Mouse (Mus musculus): ENCODE data around the gene Sema4f. TPM values are rescaled to one million over a fixed set of nuclear protein-coding genes. Genes with fewer than 3 reads are reported as not detected.

Sema4f gene
- total and polyA plus RNA-seq, 3 experiments: 0.11 TPM; not detected in 2

GRCm38 (mm10) chr6:82956553-82957251 is 17.1 kb upstream of the Sema4f start:
- TF ChIP-seq GATA2 (IDR thresholded peaks at IDR 0.05; ENCODE audit: borderline replicate concordance, low read depth, low read length) (no peak), GATA1 (IDR thresholded peaks at IDR 0.05; ENCODE audit: borderline replicate concordance, low read length) (no peak), CTCF (IDR thresholded peaks at IDR 0.05; ENCODE audit: low read depth, low read length) (no peak), POLR2AphosphoS5 (IDR thresholded peaks at IDR 0.05; ENCODE audit: insufficient replicate concordance, low read depth, low read length) (no peak), TAL1 (conservative IDR thresholded peaks at IDR 0.05; ENCODE audit: low read depth, low read length) (no peak)
- H3K36me3 ChIP-seq (replicated peaks): no peaks in the 10 kb centered on the region
- H3K27me3 ChIP-seq (ENCODE audit: insufficient read depth, low read length): peaks cover 14% of the 10 kb centered on the region
- ATAC-seq (ENCODE audit: extremely low read depth, insufficient number of reproducible peaks, low FRiP score, poor library complexity, severe bottlenecking): no peak
- H3K4me1 ChIP-seq (ENCODE audit: insufficient read depth, low read depth, low read length): no peaks in the 10 kb centered on the region
- H3K4me3 ChIP-seq (ENCODE audit: low read depth, low read length): no peak overlapping the region
- DNase-seq (ENCODE audit: low spot score): no peak
- H3K9me3 ChIP-seq (replicated peaks): no peaks in the 10 kb centered on the region

- H3K36me3 ChIP-seq (replicated peaks): no peaks in the 10 kb centered on the region
- no peaks in the 10 kb centered on the region for H3K4me1 ChIP-seq (ENCODE audit: insufficient read depth, low read depth, low read length)
- H3K27me3 ChIP-seq (ENCODE audit: insufficient read depth, low read length): peaks cover 7% of the 10 kb centered on the region
- TF ChIP-seq GATA2 (IDR thresholded peaks at IDR 0.05; ENCODE audit: borderline replicate concordance, low read depth, low read length) (no peak), POLR2AphosphoS5 (IDR thresholded peaks at IDR 0.05; ENCODE audit: insufficient replicate concordance, low read depth, low read length) (no peak), CTCF (IDR thresholded peaks at IDR 0.05; ENCODE audit: low read depth, low read length) (no peak), TAL1 (conservative IDR thresholded peaks at IDR 0.05; ENCODE audit: low read depth, low read length) (no peak), GATA1 (IDR thresholded peaks at IDR 0.05; ENCODE audit: borderline replicate concordance, low read length) (no peak)
- no peaks in the 10 kb centered on the region for H3K9me3 ChIP-seq (replicated peaks)
- no peak for DNase-seq (ENCODE audit: low spot score)
- H3K4me3 ChIP-seq (ENCODE audit: low read depth, low read length): no peak within 1 kb of the TSS
- no peak for ATAC-seq (ENCODE audit: extremely low read depth, insufficient number of reproducible peaks, low FRiP score, poor library complexity, severe bottlenecking)
Observed at GRCm38 (mm10) chr6:82946651-82947050, 7.1 kb upstream of the Sema4f start, which contains the start of gene M1ap. Gene M1ap, plus strand, starts transcription at chr6:82946902.

GRCm38 (mm10) chr6:82945750-82946149 is 6.2 kb upstream of the Sema4f start:
- ATAC-seq (ENCODE audit: extremely low read depth, insufficient number of reproducible peaks, low FRiP score, poor library complexity, severe bottlenecking) (no peak), DNase-seq (ENCODE audit: low spot score) (no peak)
- Histone ChIP-seq H3K36me3 (replicated peaks) (no peaks in the 10 kb centered on the region), H3K4me3 (ENCODE audit: low read depth, low read length) (no peak overlapping the region), H3K9me3 (replicated peaks) (no peaks in the 10 kb centered on the region), H3K4me1 (ENCODE audit: insufficient read depth, low read depth, low read length) (no peaks in the 10 kb centered on the region), H3K27me3 (ENCODE audit: insufficient read depth, low read length) (peaks cover 7% of the 10 kb centered on the region)
- TF ChIP-seq TAL1 (conservative IDR thresholded peaks at IDR 0.05; ENCODE audit: low read depth, low read length): no peak
- peak; percentile 47 for TF ChIP-seq CTCF (IDR thresholded peaks at IDR 0.05; ENCODE audit: low read depth, low read length)
- no peak for TF ChIP-seq POLR2AphosphoS5 (IDR thresholded peaks at IDR 0.05; ENCODE audit: insufficient replicate concordance, low read depth, low read length)
- no peak for TF ChIP-seq GATA2 (IDR thresholded peaks at IDR 0.05; ENCODE audit: borderline replicate concordance, low read depth, low read length)
- TF ChIP-seq GATA1 (IDR thresholded peaks at IDR 0.05; ENCODE audit: borderline replicate concordance, low read length): no peak

GRCm38 (mm10) chr6:82940765-82941164 is 1.2 kb upstream of the Sema4f start:
- no peaks in the 10 kb centered on the region for H3K27me3 ChIP-seq (ENCODE audit: insufficient read depth, low read length)
- no peaks in the 10 kb centered on the region for H3K4me1 ChIP-seq (ENCODE audit: insufficient read depth, low read depth, low read length)
- no peak overlapping the region for H3K4me3 ChIP-seq (ENCODE audit: low read depth, low read length)
- no peaks in the 10 kb centered on the region for H3K9me3 ChIP-seq (replicated peaks)
- DNase-seq (ENCODE audit: low spot score) (no peak), ATAC-seq (ENCODE audit: extremely low read depth, insufficient number of reproducible peaks, low FRiP score, poor library complexity, severe bottlenecking) (no peak)
- TF ChIP-seq POLR2AphosphoS5 (IDR thresholded peaks at IDR 0.05; ENCODE audit: insufficient replicate concordance, low read depth, low read length): no peak
- no peak for TF ChIP-seq TAL1 (conservative IDR thresholded peaks at IDR 0.05; ENCODE audit: low read depth, low read length)
- no peak for TF ChIP-seq CTCF (IDR thresholded peaks at IDR 0.05; ENCODE audit: low read depth, low read length)
- TF ChIP-seq GATA1 (IDR thresholded peaks at IDR 0.05; ENCODE audit: borderline replicate concordance, low read length): no peak
- TF ChIP-seq GATA2 (IDR thresholded peaks at IDR 0.05; ENCODE audit: borderline replicate concordance, low read depth, low read length): no peak
- H3K36me3 ChIP-seq (replicated peaks): no peaks in the 10 kb centered on the region

GRCm38 (mm10) chr6:82934616-82935230 is 4.8 kb downstream of the Sema4f start:
- H3K9me3 ChIP-seq (replicated peaks): no peaks in the 10 kb centered on the region
- no peak for TF ChIP-seq GATA2 (IDR thresholded peaks at IDR 0.05; ENCODE audit: borderline replicate concordance, low read depth, low read length)
- no peak for TF ChIP-seq TAL1 (conservative IDR thresholded peaks at IDR 0.05; ENCODE audit: low read depth, low read length)
- no peak for TF ChIP-seq GATA1 (IDR thresholded peaks at IDR 0.05; ENCODE audit: borderline replicate concordance, low read length)
- no peak for TF ChIP-seq POLR2AphosphoS5 (IDR thresholded peaks at IDR 0.05; ENCODE audit: insufficient replicate concordance, low read depth, low read length)
- TF ChIP-seq CTCF (IDR thresholded peaks at IDR 0.05; ENCODE audit: low read depth, low read length): no peak
- DNase-seq (ENCODE audit: low spot score): no peak
- no peak overlapping the region for H3K4me3 ChIP-seq (ENCODE audit: low read depth, low read length)
- H3K4me1 ChIP-seq (ENCODE audit: insufficient read depth, low read depth, low read length): no peaks in the 10 kb centered on the region
- no peak for ATAC-seq (ENCODE audit: extremely low read depth, insufficient number of reproducible peaks, low FRiP score, poor library complexity, severe bottlenecking)
- peaks cover 4% of the 10 kb centered on the region; the same call in 1 of the 2 replicates for H3K27me3 ChIP-seq (ENCODE audit: insufficient read depth, low read length)
- no peaks in the 10 kb centered on the region for H3K36me3 ChIP-seq (replicated peaks)

- Histone ChIP-seq H3K36me3 (replicated peaks) (no peaks in the 10 kb centered on the region), H3K4me1 (ENCODE audit: insufficient read depth, low read depth, low read length) (no peaks in the 10 kb centered on the region), H3K9me3 (replicated peaks) (no peaks in the 10 kb centered on the region), H3K27me3 (ENCODE audit: insufficient read depth, low read length) (peaks cover 16% of the 10 kb centered on the region), H3K4me3 (ENCODE audit: low read depth, low read length) (no peak overlapping the region)
- DNase-seq (ENCODE audit: low spot score): no peak
- ATAC-seq (ENCODE audit: extremely low read depth, insufficient number of reproducible peaks, low FRiP score, poor library complexity, severe bottlenecking): no peak
- TF ChIP-seq CTCF (IDR thresholded peaks at IDR 0.05; ENCODE audit: low read depth, low read length) (no peak), GATA1 (IDR thresholded peaks at IDR 0.05; ENCODE audit: borderline replicate concordance, low read length) (no peak), POLR2AphosphoS5 (IDR thresholded peaks at IDR 0.05; ENCODE audit: insufficient replicate concordance, low read depth, low read length) (no peak), TAL1 (conservative IDR thresholded peaks at IDR 0.05; ENCODE audit: low read depth, low read length) (no peak), GATA2 (IDR thresholded peaks at IDR 0.05; ENCODE audit: borderline replicate concordance, low read depth, low read length) (no peak)
Observed at GRCm38 (mm10) chr6:82927617-82928016, 12.0 kb downstream of the Sema4f start.
